Mouse (Mus musculus): ENCODE data around the gene Robo3.

Robo3 gene

DNA sequence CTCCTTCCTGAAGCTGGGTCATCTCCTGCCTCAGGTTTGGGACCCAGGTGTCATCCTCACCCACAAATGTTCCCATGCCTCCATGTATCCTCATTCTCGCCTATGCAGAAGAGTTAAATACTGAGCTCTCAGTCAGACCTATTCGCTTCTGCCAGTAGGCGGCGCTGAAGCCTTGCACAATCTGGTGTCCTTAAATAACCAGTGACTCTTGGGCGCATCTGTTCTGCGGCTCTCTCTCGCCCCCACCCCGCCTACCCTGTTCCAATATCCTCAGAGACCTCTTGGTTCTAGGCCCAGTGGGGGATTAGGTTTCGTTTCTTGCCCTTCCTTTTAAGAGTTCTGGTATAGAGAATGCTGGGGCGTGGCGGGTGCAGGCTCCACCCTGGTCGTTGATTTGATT is 2.5 kb downstream of the Robo3 start:
- DNase-seq (ENCODE audit: low spot score), result peak; percentile 56

DNA sequence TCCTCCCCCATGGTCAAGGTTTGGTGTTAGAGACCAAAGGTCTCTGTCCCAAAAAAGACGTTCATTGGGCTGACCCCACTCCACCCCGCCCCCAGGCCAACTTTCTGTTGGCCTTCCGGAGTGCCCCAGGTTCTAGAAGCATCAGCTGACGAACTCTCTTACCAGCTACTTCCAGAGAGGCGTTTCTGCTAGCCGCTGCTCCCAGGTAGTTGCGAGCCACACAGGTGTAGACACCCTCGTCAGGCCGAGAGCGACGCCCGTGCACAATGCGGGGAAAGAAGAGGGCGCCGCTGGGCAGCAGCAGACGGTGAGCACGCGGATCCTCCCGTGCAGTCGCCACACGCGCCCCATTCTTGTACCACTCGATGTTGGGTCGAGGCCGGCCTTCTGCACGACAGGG is 3.7 kb downstream of the Robo3 start:
- no peak for DNase-seq (ENCODE audit: low spot score)

DNA sequence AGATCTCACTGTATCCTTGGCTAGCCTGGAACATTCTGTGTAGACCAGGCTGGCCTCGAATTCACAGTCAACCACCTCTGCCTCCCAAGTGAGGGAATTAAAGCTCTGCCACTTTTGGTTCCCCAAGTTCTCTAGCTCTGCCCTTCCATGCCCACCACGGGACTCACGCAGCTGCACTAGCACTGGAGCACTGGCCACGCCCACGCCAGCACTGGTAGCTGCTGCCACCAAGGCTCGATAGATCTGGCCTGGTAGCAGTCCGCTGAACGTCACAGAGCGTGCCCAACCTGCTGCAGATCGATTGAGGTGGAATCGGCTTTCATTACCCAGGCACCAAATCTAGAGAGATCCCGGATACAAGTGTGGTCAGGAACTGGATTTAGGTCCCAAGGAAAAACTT is 11.8 kb downstream of the Robo3 start:
- no peak for DNase-seq (ENCODE audit: low spot score)

DNA sequence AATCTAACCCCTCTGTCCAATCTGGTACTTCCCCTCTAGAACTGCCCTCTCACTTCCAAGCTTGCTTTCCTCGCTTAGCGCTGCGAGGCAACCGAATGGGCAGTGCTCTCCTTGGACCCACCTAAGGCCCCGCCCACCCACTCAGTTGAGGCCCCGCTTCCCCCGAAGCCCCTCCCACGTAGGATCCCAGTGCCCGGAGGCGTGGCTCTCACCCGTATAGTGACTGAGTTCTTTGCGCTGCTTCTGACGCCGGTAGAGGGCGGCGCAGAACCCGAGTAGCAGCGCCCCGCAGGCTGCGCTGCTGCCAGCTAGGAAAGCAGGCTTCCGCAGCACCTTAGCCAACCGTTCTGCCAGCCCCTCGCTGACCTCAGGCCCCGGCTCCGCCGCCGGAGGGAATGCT is 12.4 kb downstream of the Robo3 start:
- no peak for DNase-seq (ENCODE audit: low spot score)

DNA sequence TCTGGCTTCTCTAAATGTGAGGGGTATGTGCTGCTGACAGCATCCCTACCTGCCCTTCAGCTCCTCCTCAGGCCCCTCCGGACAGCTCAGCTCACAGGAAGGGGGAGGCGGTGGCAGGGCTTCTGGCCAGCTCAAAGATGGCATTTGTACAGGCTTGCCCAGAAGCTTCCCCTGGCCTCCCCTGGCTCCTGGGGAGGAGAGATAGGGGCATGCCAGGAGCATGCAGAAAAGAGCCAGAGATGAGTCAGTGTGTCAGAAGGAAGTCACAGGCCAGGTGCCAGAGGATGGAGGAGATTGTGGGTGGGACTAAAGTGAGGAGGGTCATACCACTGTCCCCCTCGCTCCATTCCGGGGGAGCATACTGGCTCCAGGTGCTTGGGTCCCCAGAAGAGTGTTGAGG is 14.3 kb downstream of the Robo3 start:
- no peak for DNase-seq (ENCODE audit: low spot score)

DNA sequence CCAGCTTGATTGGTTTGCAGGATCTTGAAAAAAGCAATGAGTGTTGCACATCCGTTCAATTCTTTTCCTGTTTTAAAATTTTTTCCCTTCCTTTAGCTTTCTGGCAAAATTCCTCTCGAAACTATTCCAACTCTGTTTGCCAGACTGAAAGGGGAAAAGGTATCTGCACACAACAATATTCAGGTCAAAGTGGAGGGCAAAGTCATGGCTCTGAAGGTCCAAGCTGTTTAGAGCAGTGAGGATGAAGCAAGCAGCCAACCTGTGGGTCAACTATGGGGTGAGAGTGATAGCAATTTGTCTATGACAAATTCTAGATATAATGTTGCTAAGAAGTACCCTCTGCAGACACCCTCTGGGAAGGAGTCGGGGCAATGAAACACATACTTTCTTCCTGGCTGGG is 18.4 kb downstream of the Robo3 start:
- no peak for DNase-seq (ENCODE audit: low spot score)

DNA sequence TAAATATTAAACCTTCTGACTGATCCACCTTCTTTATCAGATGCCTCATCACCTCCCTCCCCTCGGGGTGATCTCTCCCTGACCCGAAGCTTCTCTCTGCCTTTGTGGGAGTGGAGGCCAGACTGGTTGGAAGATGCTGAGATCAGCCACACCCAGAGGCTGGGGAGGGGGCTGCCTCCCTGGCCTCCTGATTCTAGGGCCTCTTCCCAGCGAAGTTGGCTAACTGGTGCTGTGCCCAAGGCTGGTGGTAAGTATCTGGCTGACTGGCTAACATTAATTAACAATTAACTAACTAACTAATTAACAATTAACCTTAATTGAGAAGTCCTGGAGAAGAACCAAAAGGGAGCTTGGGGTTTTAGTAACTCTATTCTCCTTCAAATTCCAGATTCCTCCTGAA is 20.1 kb downstream of the Robo3 start:
- DNase-seq (ENCODE audit: low spot score), result no peak

DNA sequence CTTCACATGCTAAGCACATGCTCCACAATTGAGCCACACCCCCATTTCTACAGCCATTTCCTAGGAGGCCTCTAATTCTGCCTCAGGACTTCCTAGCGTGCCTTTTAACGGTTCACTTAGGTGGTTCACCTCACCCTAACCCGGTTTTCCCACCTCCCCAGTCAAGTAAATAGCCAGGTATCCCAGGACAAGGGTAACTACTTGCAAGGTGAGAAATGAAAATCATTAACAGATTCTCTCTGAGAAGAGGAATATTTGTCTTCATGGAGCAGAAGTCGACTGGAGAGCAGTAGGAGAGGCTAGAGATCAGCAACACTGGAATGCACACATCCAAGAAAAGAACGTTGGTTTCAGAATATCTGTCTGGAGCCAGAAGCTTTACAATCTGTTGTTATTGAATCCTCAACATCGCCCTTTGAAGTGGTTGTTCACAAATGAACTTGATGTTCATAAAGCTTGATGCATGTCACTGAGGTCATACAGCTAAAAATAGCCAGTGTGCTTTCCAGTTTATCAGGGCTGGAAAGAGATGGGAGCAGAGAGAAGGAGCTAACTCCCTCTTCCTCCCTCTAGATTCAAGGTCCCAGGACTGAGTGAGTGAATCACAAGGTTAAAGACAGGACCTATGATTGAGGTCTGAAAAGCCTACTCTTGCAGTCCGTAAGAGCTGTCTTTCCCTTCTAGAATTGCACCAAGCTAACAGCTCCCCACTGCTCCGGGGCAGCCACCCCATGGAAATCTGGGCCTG is 23.2 kb downstream of the Robo3 start:
- DNase-seq (ENCODE audit: low spot score), result no peak

DNA sequence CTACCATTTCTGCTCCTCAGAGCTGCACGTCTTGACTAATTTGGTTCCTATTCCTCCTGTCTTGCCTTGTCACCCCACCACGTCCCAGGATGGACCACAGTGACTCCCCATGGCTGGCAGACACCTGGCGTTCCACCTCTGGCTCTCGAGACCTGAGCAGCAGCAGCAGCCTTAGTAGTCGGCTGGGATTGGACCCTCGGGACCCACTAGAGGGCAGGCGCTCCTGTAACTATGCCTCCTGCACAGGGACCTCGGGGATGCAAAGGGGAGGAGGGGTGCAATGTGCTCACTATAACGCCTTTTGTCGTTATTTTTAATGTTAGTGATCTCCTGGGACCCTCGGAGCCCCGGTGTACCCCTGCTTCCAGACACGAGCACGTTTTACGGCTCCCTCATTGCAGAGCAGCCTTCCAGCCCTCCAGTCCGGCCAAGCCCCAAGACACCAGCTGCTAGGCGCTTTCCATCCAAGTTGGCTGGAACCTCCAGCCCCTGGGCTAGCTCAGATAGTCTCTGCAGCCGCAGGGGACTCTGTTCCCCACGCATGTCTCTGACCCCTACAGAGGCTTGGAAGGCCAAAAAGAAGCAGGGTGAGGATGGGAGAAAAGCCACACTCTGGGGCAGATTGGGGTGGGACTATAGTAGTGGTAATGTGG is 25.1 kb downstream of the Robo3 start:
- DNase-seq (ENCODE audit: low spot score), result no peak

DNA sequence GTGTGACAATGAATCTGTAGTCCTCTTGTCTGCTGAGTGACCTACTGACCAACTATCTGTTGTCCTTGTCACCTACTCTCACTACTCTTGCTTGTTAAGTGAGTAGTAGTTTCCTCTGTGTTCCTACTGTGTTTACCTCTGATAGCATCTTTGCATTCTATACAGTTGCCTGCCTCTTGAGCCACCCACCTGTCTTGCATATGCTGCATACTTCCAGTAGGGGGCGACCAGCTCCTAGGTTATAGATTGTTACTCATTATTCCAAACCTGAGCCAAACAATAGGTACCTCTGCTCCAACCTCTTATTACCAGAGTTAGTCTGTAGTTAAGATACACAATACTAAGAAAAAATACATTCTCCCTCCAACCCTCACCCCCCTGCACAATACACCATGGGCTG is 26.7 kb downstream of the Robo3 start:
- DNase-seq (ENCODE audit: low spot score), result no peak

DNA sequence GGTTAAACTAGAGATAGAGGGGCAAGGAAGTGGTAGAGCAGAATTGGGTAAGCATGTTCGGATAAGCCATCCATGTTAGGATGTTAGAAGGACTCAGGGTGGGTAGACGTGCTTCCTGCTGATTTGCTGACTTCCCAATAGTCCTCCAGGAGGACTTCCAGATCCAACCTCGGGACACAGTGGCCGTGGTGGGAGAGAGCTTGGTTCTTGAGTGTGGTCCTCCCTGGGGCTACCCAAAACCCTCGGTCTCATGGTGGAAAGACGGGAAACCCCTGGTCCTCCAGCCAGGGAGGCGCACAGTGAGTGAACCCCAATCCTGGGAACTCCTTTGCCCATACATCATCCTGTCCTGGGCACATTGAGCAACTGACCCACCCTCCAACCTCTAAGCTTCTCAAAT is 30.0 kb downstream of the Robo3 start:
- no peak for DNase-seq (ENCODE audit: low spot score)

DNA sequence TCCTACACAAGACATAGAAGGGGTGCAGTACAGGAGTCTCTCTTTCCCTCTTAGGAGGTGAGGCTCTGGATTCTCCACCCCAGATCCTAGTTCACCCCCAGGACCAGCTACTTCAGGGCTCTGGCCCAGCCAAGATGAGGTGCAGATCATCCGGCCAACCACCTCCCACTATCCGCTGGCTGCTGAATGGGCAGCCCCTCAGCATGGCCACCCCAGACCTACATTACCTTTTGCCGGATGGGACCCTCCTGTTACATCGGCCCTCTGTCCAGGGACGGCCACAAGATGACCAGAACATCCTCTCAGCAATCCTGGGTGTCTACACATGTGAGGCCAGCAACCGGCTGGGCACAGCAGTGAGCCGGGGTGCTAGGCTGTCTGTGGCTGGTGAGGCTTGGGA is 30.5 kb downstream of the Robo3 start:
- no peak for DNase-seq (ENCODE audit: low spot score)

DNA sequence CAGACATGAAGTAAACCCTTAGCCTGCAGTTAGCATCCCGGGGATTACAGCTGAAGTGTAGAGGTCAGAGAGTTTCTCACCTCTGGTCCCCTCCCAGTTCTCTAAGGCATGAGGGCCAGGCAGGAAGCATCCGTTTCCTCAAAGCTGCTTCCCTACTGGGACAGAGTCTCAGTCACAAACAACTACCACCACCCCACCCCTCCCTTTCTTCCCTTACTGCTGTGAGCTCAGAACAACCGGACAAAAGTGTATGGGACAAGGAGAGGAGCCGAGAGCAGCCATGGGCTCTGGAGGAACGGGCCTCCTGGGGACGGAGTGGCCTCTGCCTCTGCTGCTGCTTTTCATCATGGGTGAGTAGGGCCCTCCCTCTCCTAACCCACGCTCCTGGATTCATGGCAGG is 31.2 kb downstream of the Robo3 start, which contains the start of gene Robo4:
Gene Robo4, plus strand, starts transcription at position 96 of the 400 bp plus-strand sequence.
- no peak for DNase-seq (ENCODE audit: low spot score)

DNA sequence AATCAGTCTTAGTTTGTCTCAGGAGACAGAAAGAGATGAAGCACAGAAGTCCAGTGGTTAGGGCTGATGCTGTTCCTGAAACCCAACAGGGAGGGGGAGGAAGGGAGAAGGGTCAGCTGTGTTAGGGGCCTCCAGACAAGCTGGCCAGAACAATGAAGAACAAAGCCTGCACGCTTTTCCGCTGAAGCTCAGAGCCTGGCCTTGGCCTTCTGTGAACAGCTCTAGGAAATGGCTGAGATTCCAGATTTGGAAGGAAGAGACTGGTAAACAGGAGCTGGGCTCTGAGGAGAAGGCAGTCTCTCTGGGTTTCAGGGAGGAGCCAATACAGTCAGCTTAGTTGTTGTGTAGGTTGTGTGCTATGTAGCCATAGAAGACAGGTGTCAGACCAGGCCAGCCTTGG is 32.5 kb downstream of the Robo3 start:
- DNase-seq (ENCODE audit: low spot score), result no peak

DNA sequence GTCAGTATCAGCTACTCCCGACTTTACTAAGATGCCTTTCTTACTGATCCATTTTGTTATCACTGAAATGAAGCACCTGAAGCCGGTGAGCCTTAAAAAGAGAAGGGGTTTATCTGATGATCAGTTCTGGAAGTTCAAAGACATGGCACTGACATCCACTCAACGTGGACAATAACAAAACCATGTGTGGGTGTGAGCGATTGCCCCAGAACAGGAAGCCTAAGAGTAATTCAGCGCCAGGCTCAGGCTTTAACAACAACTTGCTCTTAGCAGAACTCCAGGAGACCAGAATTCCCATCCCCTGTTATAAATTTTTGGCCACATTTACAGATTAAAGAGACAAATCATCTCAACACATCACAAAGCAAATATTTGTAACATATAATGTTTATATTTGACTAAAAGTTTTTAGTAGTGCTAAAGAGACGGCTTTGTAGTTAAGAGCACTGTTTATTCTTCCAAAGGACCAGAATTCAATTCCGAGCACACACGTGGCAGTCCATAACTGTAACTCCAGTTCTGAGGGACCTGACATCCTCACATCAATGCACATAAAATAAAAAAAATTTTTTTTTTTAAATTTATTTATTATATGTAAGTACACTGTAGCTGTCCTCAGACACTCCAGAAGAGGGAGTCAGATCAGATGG is 39.4 kb downstream of the Robo3 start:
- no peak for DNase-seq (ENCODE audit: low spot score)

DNA sequence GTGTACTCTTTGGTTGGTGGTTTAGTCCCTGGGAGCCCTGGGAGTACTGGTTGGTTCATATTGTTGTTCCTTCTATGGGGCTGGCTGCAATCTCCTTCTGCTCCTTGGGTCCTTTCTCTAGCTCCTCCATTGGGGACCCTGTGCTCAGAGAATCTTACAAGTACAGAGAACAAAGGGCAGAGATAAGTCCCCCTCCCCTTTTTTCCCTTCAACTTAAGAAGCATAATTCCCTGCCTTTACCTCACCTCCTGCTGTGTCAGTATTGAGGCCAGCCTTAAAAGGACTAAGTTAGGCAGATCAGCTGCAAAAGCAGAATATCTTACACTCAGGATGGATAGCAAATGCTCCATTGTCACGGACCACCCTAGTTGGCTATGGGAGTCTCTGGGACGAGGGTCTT is 41.0 kb downstream of the Robo3 start:
- DNase-seq (ENCODE audit: low spot score), result no peak

DNA sequence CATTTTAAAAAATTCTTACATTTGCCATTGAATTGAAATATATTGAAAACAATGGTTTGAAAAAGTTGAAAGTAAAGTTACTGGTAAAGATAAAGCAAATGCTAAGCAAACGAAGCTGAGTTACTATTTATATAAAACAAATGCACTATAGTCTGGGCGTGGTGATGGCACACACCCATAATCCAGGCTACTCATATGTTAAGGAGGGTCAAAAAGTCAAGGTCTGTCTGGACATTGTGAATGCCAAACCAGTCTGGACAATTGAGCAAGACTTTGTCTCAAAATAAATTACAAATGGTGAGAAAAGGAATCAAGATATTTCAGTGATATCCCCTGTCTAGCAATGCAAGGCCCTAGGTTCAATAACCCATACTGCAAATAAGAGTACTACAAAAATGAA is 42.2 kb downstream of the Robo3 start:
- DNase-seq (ENCODE audit: low spot score), result no peak

DNA sequence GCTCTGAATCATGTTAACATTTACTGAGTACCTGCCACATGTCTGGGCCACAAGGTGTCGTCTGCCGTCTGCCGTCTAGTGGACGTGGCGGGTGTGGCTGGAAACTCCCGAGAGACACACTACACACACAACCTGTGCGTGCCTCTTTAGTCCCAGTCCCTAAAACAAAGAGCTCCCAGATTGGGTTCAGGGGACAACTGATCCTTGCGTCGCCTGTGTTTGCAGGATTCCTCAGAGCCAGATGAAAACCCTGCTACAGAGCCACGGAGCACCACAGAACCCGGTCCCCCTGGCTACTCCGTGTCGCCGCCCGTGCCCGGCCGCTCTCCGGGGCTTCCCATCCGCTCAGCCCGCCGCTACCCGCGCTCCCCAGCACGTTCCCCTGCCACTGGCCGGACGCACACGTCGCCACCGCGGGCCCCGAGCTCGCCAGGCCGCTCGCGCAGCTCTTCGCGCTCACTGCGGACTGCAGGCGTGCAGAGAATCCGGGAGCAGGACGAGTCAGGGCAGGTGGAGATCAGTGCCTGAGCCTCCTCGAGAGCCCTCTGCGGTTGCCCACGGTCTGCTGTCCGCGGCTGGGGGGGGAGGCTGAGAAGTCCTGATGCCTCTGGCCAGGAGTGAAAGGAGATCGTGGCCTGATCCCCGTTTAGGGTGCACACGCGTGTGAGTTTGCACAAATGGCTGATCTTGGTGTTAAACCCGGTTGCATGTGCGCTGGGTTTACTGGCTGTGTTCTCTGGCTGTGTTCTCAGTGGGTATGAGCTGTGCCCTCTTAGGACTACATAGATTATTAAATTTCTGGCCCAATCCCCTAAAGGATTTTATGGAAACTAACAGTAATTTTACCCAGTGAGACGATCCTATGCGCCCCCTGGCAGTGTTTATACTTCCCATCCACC is 48.5 kb downstream of the Robo3 start:
- DNase-seq (ENCODE audit: low spot score), result no peak

DNA sequence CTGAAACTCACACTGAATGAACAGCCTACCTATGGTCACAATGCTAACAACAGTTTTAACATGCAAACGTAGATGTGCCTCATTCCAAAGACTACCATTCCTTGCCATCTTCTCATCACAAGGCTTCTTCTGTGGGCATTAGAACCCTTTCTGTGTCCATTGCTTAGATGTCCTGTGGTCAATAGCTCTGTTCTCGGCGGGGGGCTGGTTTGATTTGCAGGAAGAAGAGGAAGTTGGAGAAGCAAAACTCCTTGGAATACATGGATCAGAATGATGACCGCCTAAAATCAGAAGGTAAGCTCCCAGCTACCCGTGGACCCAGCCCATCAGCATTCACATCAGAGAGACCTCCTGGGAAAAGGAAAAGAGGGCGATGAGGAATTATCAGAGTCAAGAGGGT is 49.9 kb downstream of the Robo3 start:
- no peak for DNase-seq (ENCODE audit: low spot score)

DNA sequence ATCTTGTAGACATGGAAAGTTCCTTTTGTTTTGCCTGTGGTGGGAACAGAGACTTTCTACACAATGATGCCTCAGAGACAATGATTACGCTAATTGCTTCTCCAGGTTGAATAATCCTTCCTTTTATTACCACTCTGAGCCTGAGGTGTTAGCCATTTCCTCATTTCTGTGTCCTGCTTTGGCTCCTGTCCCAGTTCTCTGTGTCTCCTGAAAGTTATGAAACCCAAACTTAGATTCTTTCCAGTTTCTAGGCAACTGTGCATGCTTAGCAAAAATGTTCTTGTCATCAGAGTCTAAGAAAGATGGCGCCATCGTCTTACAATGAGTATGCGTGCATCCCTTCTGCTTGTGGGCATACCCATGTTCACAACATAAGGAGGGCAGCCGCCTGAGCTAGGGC is 57.3 kb downstream of the Robo3 start:
- no peak for DNase-seq (ENCODE audit: low spot score)

DNA sequence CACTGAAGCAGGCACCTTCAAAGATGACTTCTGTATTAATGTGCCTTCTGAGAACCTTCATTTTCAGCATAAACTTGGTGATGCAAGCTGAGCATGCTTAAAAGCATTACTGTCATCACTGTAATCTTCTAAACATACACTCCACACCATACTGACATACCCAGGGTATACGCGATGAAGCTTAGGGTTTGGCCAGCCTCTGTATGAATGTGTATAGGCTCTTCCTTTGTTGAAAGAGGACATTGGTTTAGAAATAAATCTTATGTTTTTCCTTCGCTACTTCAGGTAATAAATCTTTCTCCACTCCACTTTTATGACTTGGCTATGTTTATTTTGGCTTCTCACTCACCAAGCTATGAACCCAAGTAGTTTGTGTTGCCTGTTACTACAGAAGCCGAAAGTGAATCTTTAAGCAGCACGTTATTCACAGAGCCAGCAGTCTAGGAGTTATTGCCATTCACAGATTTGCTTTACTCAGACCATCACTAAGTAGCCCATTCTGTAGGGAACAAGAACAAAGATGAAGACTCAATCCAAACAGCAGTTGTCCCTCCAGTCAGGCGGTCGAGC is 61.7 kb downstream of the Robo3 start:
- no peak for DNase-seq (ENCODE audit: low spot score)

DNA sequence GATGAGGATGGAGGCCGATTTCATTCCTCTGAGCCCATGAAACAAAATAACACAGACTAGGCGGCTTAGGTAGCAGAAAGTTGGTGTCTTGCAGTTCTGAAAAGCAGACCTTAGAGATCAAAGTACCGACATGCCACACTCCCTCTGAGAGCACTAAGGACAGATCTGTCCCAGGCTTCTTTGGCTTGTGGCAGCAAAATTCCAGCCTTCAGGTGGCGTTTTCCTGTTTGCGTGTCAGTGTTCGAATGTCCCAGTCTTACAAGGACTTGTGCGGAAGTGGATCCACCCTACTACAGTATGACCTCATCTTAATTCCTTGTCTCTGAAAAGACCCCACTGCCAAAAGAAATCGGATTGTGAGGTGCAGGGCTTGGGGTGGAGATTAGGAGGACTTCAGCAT is 64.2 kb downstream of the Robo3 start:
- DNase-seq (ENCODE audit: low spot score), result no peak
